Mouse (Mus musculus) thymus, postnatal 0 days (tissue): ENCODE data around the gene Kcnn1. TPM values are rescaled to one million over a fixed set of nuclear protein-coding genes. Genes with fewer than 3 reads are reported as not detected.

Source experiments
- DNase-seq: peaks from one replicate; pipeline ENCODE4 v3.0.0-alpha.2; 2015; ENCODE audit warnings: low spot score
- polyA plus RNA-seq: library from polyadenylated mRNA; unstranded; fragments of >200 nt; fragmentation: Nextera tagmentation; extraction: Ambion mirVana; gene quantifications from 2 replicates; pipeline ENCODE4 v1.2.1, GENCODE M21; 2015

The Kcnn1 gene
- polyA plus RNA-seq, 1 experiment from 2014 or later, result 0.36 TPM

GRCm38 (mm10) chr8:70868559-70869198 is 5.6 kb upstream of the Kcnn1 start:
- peak; percentile 67 for DNase-seq

- DNase-seq, result no peak
Observed at GRCm38 (mm10) chr8:70866566-70866965, 3.5 kb upstream of the Kcnn1 start.

GRCm38 (mm10) chr8:70866001-70866520 is 3.0 kb upstream of the Kcnn1 start:
- no peak for DNase-seq

GRCm38 (mm10) chr8:70865350-70866000 is 2.4 kb upstream of the Kcnn1 start:
- peak; percentile 100 for DNase-seq

- peak; percentile 42 for DNase-seq
Observed at GRCm38 (mm10) chr8:70864712-70865221, 1.7 kb upstream of the Kcnn1 start.

- no peak for DNase-seq
Observed at GRCm38 (mm10) chr8:70863956-70864711, 1.1 kb upstream of the Kcnn1 start.

- peak; percentile 52 for DNase-seq
Observed at GRCm38 (mm10) chr8:70857516-70857915, 5.5 kb downstream of the Kcnn1 start.

- peak; percentile 61 for DNase-seq
Observed at GRCm38 (mm10) chr8:70856541-70857197, 6.4 kb downstream of the Kcnn1 start.

GRCm38 (mm10) chr8:70856028-70856427 is 7.0 kb downstream of the Kcnn1 start:
- no peak for DNase-seq

GRCm38 (mm10) chr8:70853863-70854262 is 9.2 kb downstream of the Kcnn1 start:
- no peak for DNase-seq

GRCm38 (mm10) chr8:70852595-70853231 is 10.3 kb downstream of the Kcnn1 start:
- no peak for DNase-seq

GRCm38 (mm10) chr8:70851837-70852236 is 11.2 kb downstream of the Kcnn1 start:
- DNase-seq, result no peak

- no peak for DNase-seq
Observed at GRCm38 (mm10) chr8:70850947-70851346, 12.1 kb downstream of the Kcnn1 start.

- DNase-seq, result no peak
Observed at GRCm38 (mm10) chr8:70850132-70850845, 12.8 kb downstream of the Kcnn1 start.

GRCm38 (mm10) chr8:70849333-70849990 is 13.6 kb downstream of the Kcnn1 start:
- DNase-seq, result no peak

- peak; percentile 58 for DNase-seq
Observed at GRCm38 (mm10) chr8:70846371-70847154, 16.5 kb downstream of the Kcnn1 start.

GRCm38 (mm10) chr8:70845108-70845507 is 17.9 kb downstream of the Kcnn1 start:
- DNase-seq, result no peak

GRCm38 (mm10) chr8:70844523-70844922 is 18.5 kb downstream of the Kcnn1 start:
- DNase-seq, result peak; percentile 83

- no peak for DNase-seq
Observed at GRCm38 (mm10) chr8:70843941-70844340, 19.1 kb downstream of the Kcnn1 start.
